Mouse (Mus musculus) liver, embryonic 13.5 days (tissue): ENCODE results near the gene Pick1. TPM values are rescaled to one million over a fixed set of nuclear protein-coding genes. Genes with fewer than 3 reads are reported as not detected.

Experiments used
- ATAC-seq: fragments of 200-750 bp; cut with Nextera tagmentation; 2 replicates; pipeline ENCODE4 v1.8.0; 2017; ENCODE audit warnings: low read depth, mild to moderate bottlenecking, moderate number of reproducible peaks, moderate library complexity
- DNase-seq: peaks from one replicate; pipeline ENCODE4 v3.0.0; 2022
- H3K27ac ChIP-seq: fragments of 300-500 bp; sonication (generic); 2 replicates; pipeline ENCODE4 v1.5.1; 2015; ENCODE audit warnings: moderate library complexity, mild to moderate bottlenecking, inconsistent platforms
- H3K27me3 ChIP-seq: fragments of 300-500 bp; sonication (generic); 2 replicates; pipeline ENCODE4 v1.6.1; 2015; ENCODE audit warnings: mild to moderate bottlenecking, inconsistent platforms
- H3K36me3 ChIP-seq: fragments of 300-500 bp; sonication (generic); 2 replicates; pipeline ENCODE4 v1.6.1; 2015; ENCODE audit warnings: mild to moderate bottlenecking, inconsistent platforms
- H3K4me1 ChIP-seq: fragments of 300-500 bp; sonication (generic); replicated peaks from 2 replicates; pipeline ENCODE4 v1.6.1; 2015; ENCODE audit warnings: inconsistent platforms
- H3K4me2 ChIP-seq: fragments of 300-500 bp; sonication (generic); 2 replicates; pipeline ENCODE4 v1.6.1; 2015; ENCODE audit warnings: inconsistent platforms, mild to moderate bottlenecking, moderate library complexity
- H3K4me3 ChIP-seq: fragments of 300-500 bp; sonication (generic); replicated peaks from 2 replicates; pipeline ENCODE4 v1.5.1; 2015; ENCODE audit warnings: mild to moderate bottlenecking, inconsistent platforms
- H3K9ac ChIP-seq: fragments of 300-500 bp; sonication (generic); 2 replicates; pipeline ENCODE4 v1.6.1; 2015; ENCODE audit warnings: mild to moderate bottlenecking, inconsistent platforms
- H3K9me3 ChIP-seq: fragments of 300-500 bp; sonication (generic); replicated peaks from 2 replicates; pipeline ENCODE4 v1.6.1; 2016; ENCODE audit warnings: inconsistent platforms
- WGBS: fragments of 180-500 bp; shearing (Covaris S2); methylation state at CpG from one replicate; pipeline ENCODE4 v1.1.7; 2015; ENCODE audit not compliant: insufficient replicate concordance; 5-methylcytosine and 5-hydroxymethylcytosine counted together
- polyA plus RNA-seq: library from polyadenylated mRNA; unstranded; fragments of >200 nt; fragmentation: Nextera tagmentation; extraction: Ambion mirVana; gene quantifications from 2 replicates; pipeline ENCODE4 v1.2.1, GENCODE M21; 2015

The Pick1 gene
- polyA plus RNA-seq, 1 experiment from 2014 or later: 10.6 TPM

DNA sequence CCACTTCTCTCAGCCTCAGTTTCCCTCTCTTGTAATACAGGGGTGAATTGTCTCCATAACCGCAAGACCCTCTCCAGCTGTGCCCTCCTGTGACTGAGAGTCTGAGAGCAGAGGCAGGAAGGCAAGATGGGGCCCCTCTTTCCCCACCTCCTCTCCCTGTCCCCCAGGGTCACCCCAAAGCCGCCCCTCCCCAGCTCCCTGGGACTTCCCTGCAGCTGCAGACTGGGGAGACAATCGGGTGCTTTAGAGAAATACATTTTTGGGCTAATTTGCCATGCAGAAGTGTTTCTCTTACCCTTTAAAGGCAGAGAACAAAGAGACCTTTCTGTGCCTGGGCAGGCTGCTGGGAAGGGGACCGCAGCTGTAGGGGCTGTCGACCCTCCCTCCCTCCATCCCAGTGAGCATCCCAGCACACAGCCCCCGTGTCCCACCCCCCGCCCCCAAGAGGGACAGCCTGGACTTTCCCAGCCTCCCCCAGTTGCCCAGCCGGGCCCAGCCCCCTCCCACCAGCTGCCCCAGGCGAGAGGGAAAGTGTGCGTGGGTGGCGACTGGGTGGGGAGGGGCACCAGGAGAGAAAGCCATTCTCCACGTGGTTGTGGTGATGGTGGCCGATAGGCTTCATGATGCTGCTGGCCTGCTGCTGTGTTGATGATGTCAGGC lies 27.4 kb upstream of the Pick1 start:
- Histone ChIP-seq H3K27me3 (peaks cover 11% of the 10 kb centered on the region; the same call in 1 of the 2 replicates), H3K9ac (no peak overlapping the region), H3K9me3 (no peaks in the 10 kb centered on the region), H3K36me3 (no peaks in the 10 kb centered on the region), H3K27ac (no peak overlapping the region), H3K4me1 (no peaks in the 10 kb centered on the region), H3K4me3 (no peak overlapping the region), H3K4me2 (no peak overlapping the region)
- WGBS: 38% methylated on average over 12 of the region's 13 CpGs
- DNase-seq: no peak
- no peak for ATAC-seq

DNA sequence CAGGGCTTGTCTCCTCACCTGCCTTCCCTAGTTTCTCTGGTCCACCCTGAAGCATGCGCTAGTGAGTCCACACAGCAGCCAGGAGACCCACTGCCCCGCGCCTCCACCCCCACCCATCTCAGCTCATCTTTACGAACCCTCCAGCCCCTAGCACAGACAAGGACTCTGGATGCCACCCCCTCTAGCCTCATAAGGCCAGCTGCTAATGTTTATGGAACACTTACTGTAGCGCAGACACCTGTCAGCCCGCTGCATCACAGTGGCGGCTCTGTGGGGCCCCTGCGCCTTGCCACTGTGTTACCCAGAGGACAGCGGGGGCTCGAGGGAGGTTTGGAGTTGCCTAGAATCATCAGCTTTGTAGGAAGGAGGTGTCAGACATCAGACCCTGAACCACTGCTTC lies 26.4 kb upstream of the Pick1 start:
- Histone ChIP-seq H3K36me3 (no peaks in the 10 kb centered on the region), H3K4me1 (no peaks in the 10 kb centered on the region), H3K4me2 (no peak overlapping the region), H3K9me3 (no peaks in the 10 kb centered on the region), H3K27ac (no peak overlapping the region), H3K4me3 (no peak overlapping the region), H3K27me3 (peaks cover 11% of the 10 kb centered on the region; the same call in 1 of the 2 replicates), H3K9ac (no peak overlapping the region)
- ATAC-seq: no peak
- DNase-seq: no peak
- 34% methylated on average over 10 of the region's 10 CpGs for WGBS

DNA sequence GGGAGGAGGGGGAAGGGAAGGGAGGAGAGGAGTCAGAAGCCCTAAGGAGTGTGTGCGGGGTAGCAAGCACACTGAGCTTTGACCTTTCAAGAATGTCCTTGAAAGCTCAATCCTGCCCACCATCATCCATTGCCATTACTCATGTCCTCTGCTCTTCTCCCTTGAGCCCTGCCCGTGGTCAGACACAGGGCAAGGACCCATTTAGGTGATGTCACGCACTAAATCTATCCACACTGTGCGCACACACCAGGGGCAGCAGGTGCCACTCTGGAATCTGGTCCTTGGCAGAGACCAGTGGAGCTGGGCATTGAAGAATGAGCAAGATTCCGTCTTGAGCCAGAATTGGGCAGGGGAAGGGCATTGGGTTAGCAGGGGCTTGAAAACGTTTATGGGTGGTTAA lies 20.8 kb upstream of the Pick1 start:
- 0 out of 2 replicates have a peak, but pooled peaks cover 3% of the 10 kb centered on the region for H3K4me1 ChIP-seq
- H3K27me3 ChIP-seq: peaks cover 11% of the 10 kb centered on the region
- no peaks in the 10 kb centered on the region for H3K36me3 ChIP-seq
- 65% methylated on average over 6 of the region's 6 CpGs for WGBS
- no peak for ATAC-seq
- H3K9me3 ChIP-seq: no peaks in the 10 kb centered on the region
- H3K4me3 ChIP-seq: no peak overlapping the region
- no peak overlapping the region for H3K27ac ChIP-seq
- no peak for DNase-seq
- H3K9ac ChIP-seq: no peak overlapping the region
- no peak overlapping the region for H3K4me2 ChIP-seq

GRCm38 (mm10) chr15:79208758-79209439 lies 20.1 kb upstream of the Pick1 start:
- Histone ChIP-seq H3K27me3 (peaks cover 7% of the 10 kb centered on the region; the same call in 1 of the 2 replicates), H3K27ac (no peak overlapping the region), H3K4me1 (0 out of 2 replicates have a peak, but pooled peaks cover 3% of the 10 kb centered on the region), H3K9me3 (no peaks in the 10 kb centered on the region), H3K4me2 (peak overlapping the region; percentile 26; the same call in 1 of the 2 replicates), H3K9ac (no peak overlapping the region), H3K36me3 (no peaks in the 10 kb centered on the region), H3K4me3 (no peak overlapping the region)
- no peak; the same call in 1 of the 2 replicates for ATAC-seq
- no peak for DNase-seq
- WGBS: 54% methylated on average over 27 of the region's 27 CpGs

DNA sequence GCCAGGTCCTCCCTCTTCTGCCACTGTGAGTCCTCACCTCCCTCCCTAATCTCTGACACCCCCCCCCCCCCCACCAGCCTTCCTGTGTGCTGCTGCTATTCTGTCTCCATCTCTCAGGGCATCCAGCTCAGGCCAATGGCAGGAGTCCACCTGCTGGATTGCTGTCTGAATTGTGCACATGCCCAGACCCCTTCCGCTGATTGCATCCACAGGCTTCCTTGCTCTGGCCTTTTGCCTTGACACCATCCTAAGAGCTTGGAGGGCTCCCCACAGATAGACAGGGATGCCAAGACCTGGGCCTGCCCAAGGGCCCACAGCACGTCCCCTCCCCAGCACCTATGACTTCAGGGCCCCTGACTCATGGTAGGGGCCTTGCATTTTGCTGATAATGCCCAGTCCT lies 18.6 kb upstream of the Pick1 start:
- no peak overlapping the region for H3K27ac ChIP-seq
- H3K27me3 ChIP-seq: peaks cover 4% of the 10 kb centered on the region; the same call in 1 of the 2 replicates
- H3K9me3 ChIP-seq: no peaks in the 10 kb centered on the region
- no peaks in the 10 kb centered on the region for H3K36me3 ChIP-seq
- 0 out of 2 replicates have a peak, but pooled peaks cover 3% of the 10 kb centered on the region for H3K4me1 ChIP-seq
- no peak overlapping the region for H3K9ac ChIP-seq
- no peak overlapping the region for H3K4me3 ChIP-seq
- no peak overlapping the region for H3K4me2 ChIP-seq
- WGBS: 49% methylated on average over 2 of the region's 2 CpGs
- ATAC-seq (no peak), DNase-seq (no peak)

GRCm38 (mm10) chr15:79212750-79213446 lies 16.1 kb upstream of the Pick1 start:
- H3K4me2 ChIP-seq: no peak overlapping the region
- 82% methylated on average over 26 of the region's 26 CpGs for WGBS
- ATAC-seq (no peak), DNase-seq (no peak)
- no peaks in the 10 kb centered on the region for H3K9me3 ChIP-seq
- H3K27me3 ChIP-seq: no peaks in the 10 kb centered on the region; the same call in 1 of the 2 replicates
- H3K4me3 ChIP-seq: no peak overlapping the region
- H3K4me1 ChIP-seq: 0 out of 2 replicates have a peak, but pooled peaks cover 8% of the 10 kb centered on the region
- no peak overlapping the region for H3K27ac ChIP-seq
- no peaks in the 10 kb centered on the region for H3K36me3 ChIP-seq
- no peak overlapping the region for H3K9ac ChIP-seq

- 65% methylated on average over 6 of the region's 6 CpGs for WGBS
- Histone ChIP-seq H3K4me2 (no peak overlapping the region), H3K36me3 (no peaks in the 10 kb centered on the region), H3K27ac (no peak overlapping the region), H3K27me3 (no peaks in the 10 kb centered on the region), H3K9me3 (no peaks in the 10 kb centered on the region), H3K9ac (no peak overlapping the region), H3K4me1 (0 out of 2 replicates have a peak, but pooled peaks cover 7% of the 10 kb centered on the region), H3K4me3 (no peak overlapping the region)
- no peak for ATAC-seq
- DNase-seq: no peak
These were observed 15.4 kb upstream of the Pick1 start for GRCm38 (mm10) chr15:79213591-79213990.

DNA sequence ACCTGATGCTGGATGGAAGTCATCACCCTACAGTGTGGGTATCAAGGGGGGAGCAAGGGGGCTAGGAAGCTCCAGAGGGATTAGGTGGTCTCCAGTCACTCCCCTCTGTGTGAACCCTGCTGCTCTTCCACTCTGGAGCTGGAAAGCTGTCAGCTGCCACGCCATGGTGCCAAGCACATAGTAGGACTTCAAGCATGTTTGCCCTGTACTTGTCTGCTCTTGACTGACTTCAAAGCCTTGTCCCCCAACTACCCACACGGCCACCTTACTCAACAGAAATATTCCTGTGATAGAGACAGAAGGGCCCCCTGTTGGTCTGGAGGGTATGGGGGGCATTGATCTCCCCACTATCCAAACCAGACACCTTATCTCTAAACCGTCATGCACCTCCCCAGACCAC lies 12.8 kb upstream of the Pick1 start:
- H3K27me3 ChIP-seq: no peaks in the 10 kb centered on the region
- H3K4me3 ChIP-seq: no peak overlapping the region
- H3K9me3 ChIP-seq: no peaks in the 10 kb centered on the region
- H3K9ac ChIP-seq: no peak overlapping the region
- no peak overlapping the region for H3K27ac ChIP-seq
- ATAC-seq (no peak), DNase-seq (no peak)
- H3K4me2 ChIP-seq: no peak overlapping the region
- 0 out of 2 replicates have a peak, but pooled peaks cover 5% of the 10 kb centered on the region for H3K4me1 ChIP-seq
- 37% methylated on average over 3 of the region's 3 CpGs for WGBS
- no peaks in the 10 kb centered on the region for H3K36me3 ChIP-seq

GRCm38 (mm10) chr15:79219572-79219971 lies 9.4 kb upstream of the Pick1 start:
- DNase-seq: no peak
- no peak for ATAC-seq
- H3K9ac ChIP-seq: no peak overlapping the region
- no peak overlapping the region for H3K4me3 ChIP-seq
- no peaks in the 10 kb centered on the region for H3K36me3 ChIP-seq
- no peaks in the 10 kb centered on the region for H3K9me3 ChIP-seq
- H3K27me3 ChIP-seq: peaks cover 9% of the 10 kb centered on the region; the same call in 1 of the 2 replicates
- H3K4me2 ChIP-seq: no peak overlapping the region
- H3K27ac ChIP-seq: no peak overlapping the region
- WGBS: 10% methylated on average over 1 of the region's 1 CpGs
- H3K4me1 ChIP-seq: peaks cover 10% of the 10 kb centered on the region; the same call in 1 of the 2 replicates

DNA sequence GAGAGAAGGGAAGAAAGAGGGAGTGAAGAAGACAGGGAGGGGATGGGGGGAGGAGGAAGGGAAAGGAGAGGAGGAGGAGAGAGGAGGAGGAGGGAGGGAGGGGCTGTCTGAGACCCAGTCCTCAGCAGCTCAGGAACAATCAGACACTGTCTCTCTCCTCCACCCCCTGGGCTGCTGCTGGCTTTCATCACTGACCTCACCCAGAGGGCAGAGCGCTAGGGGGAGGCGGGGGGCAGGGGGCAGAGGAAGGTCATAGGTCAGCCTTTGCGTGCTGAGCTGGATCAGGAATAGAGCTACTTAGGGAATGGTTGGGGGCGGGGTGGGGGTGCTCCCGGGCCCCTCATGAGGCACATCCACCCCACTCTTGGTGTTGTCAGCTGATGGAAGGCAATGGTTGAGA lies 5.3 kb upstream of the Pick1 start:
- DNase-seq (no peak), ATAC-seq (peak; percentile 33; the same call in 1 of the 2 replicates)
- H3K4me2 ChIP-seq: no peak overlapping the region
- H3K27ac ChIP-seq: no peak overlapping the region
- no peaks in the 10 kb centered on the region for H3K9me3 ChIP-seq
- no peak overlapping the region for H3K4me3 ChIP-seq
- no peaks in the 10 kb centered on the region for H3K36me3 ChIP-seq
- H3K4me1 ChIP-seq: peaks cover 8% of the 10 kb centered on the region; the same call in 1 of the 2 replicates
- peaks cover 9% of the 10 kb centered on the region; the same call in 1 of the 2 replicates for H3K27me3 ChIP-seq
- H3K9ac ChIP-seq: no peak overlapping the region
- WGBS: 18% methylated on average over 5 of the region's 5 CpGs

DNA sequence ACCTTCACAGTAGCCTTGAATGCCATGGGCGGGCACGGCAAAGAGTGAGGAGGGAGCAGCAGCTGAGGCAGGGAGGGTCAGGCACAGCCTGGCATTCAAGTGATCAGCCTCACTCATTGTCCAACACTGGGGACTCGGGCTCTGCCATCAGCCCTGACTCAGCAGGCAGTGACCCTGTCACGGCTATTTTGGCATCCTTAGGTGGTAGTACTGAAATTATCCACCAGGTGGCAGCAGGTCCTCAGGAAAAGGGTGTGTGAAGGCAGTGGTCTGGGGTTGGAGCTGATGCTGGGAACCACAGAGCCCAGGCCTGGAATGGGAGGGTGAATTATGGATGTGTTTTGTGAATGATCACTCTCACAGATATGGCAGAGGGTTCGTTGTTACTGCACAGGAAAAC lies 4.3 kb upstream of the Pick1 start:
- ATAC-seq (peak; percentile 25; the same call in 1 of the 2 replicates), DNase-seq (peak; percentile 71)
- H3K27ac ChIP-seq: no peak overlapping the region
- H3K4me3 ChIP-seq: no peak overlapping the region
- H3K9ac ChIP-seq: no peak overlapping the region
- no peak overlapping the region for H3K4me2 ChIP-seq
- H3K4me1 ChIP-seq: peaks cover 14% of the 10 kb centered on the region
- H3K27me3 ChIP-seq: peaks cover 9% of the 10 kb centered on the region; the same call in 1 of the 2 replicates
- H3K36me3 ChIP-seq: no peaks in the 10 kb centered on the region
- H3K9me3 ChIP-seq: no peaks in the 10 kb centered on the region
- WGBS: 3% methylated on average over 5 of the region's 5 CpGs
